Mouse (Mus musculus): ENCODE data around the gene Thnsl2. TPM values are rescaled to one million over a fixed set of nuclear protein-coding genes. Genes with fewer than 3 reads are reported as not detected.

Thnsl2 gene
- polyA plus RNA-seq (2012; rRNA removed): 6.5 and 6.6 TPM in 2 replicates

GRCm38 (mm10) chr6:71143894-71144455 is at the start of gene Thnsl2:
Thnsl2 (minus strand) TSS chr6:71144439.
- peak within 1 kb of the TSS; percentile 98 for H3K4me3 ChIP-seq (replicated peaks; ENCODE audit: insufficient read depth, low read depth, low read length)
- WGBS: under 1% methylated on average over 32 of the region's 32 CpGs
- TF ChIP-seq CTCF (IDR thresholded peaks at IDR 0.05; ENCODE audit: borderline replicate concordance, insufficient read depth, low read depth, low read length) (peak; percentile 25), POLR2A (IDR thresholded peaks at IDR 0.05; ENCODE audit: borderline replicate concordance, insufficient read depth, low read length) (peak; percentile 44; the same call in 1 of the 2 replicates)
- no peaks in the 10 kb centered on the region for H3K27me3 ChIP-seq (ENCODE audit: control insufficient read depth, insufficient read depth, low read length)
- peaks cover 5% of the 10 kb centered on the region; the same call in 1 of the 2 replicates for H3K4me1 ChIP-seq (ENCODE audit: control insufficient read depth, insufficient read depth, low read length)
- peak within 1 kb of the TSS; percentile 89 for H3K27ac ChIP-seq (ENCODE audit: insufficient read depth, low read length)
- DNase-seq: peak; percentile 82 to 87

GRCm38 (mm10) chr6:71193151-71193740 is 49.0 kb upstream of the Thnsl2 start:
- no peak for DNase-seq
- no peaks in the 10 kb centered on the region for H3K27me3 ChIP-seq (ENCODE audit: control insufficient read depth, insufficient read depth, low read length)
- no peak overlapping the region for H3K4me3 ChIP-seq (replicated peaks; ENCODE audit: insufficient read depth, low read depth, low read length)
- H3K4me1 ChIP-seq (ENCODE audit: control insufficient read depth, insufficient read depth, low read length): no peaks in the 10 kb centered on the region
- WGBS: 77% methylated on average over 6 of the region's 6 CpGs
- TF ChIP-seq CTCF (IDR thresholded peaks at IDR 0.05; ENCODE audit: borderline replicate concordance, insufficient read depth, low read depth, low read length): no peak
- TF ChIP-seq POLR2A (IDR thresholded peaks at IDR 0.05; ENCODE audit: borderline replicate concordance, insufficient read depth, low read length): no peak
- no peak overlapping the region for H3K27ac ChIP-seq (ENCODE audit: insufficient read depth, low read length)

- no peaks in the 10 kb centered on the region for H3K27me3 ChIP-seq (ENCODE audit: control insufficient read depth, insufficient read depth, low read length)
- DNase-seq: no peak
- H3K4me1 ChIP-seq (ENCODE audit: control insufficient read depth, insufficient read depth, low read length): no peaks in the 10 kb centered on the region
- H3K27ac ChIP-seq (ENCODE audit: insufficient read depth, low read length): no peak overlapping the region
- WGBS: 97% methylated on average over 2 of the region's 2 CpGs
- no peak for TF ChIP-seq CTCF (IDR thresholded peaks at IDR 0.05; ENCODE audit: borderline replicate concordance, insufficient read depth, low read depth, low read length)
- TF ChIP-seq POLR2A (IDR thresholded peaks at IDR 0.05; ENCODE audit: borderline replicate concordance, insufficient read depth, low read length): no peak
- no peak overlapping the region for H3K4me3 ChIP-seq (replicated peaks; ENCODE audit: insufficient read depth, low read depth, low read length)
Observed at GRCm38 (mm10) chr6:71190501-71190900, 46.3 kb upstream of the Thnsl2 start.

- no peaks in the 10 kb centered on the region for H3K4me1 ChIP-seq (ENCODE audit: control insufficient read depth, insufficient read depth, low read length)
- WGBS: 69% methylated on average over 1 of the region's 1 CpGs
- no peak overlapping the region for H3K4me3 ChIP-seq (replicated peaks; ENCODE audit: insufficient read depth, low read depth, low read length)
- no peak for TF ChIP-seq POLR2A (IDR thresholded peaks at IDR 0.05; ENCODE audit: borderline replicate concordance, insufficient read depth, low read length)
- TF ChIP-seq CTCF (IDR thresholded peaks at IDR 0.05; ENCODE audit: borderline replicate concordance, insufficient read depth, low read depth, low read length): no peak
- DNase-seq: no peak
- no peaks in the 10 kb centered on the region for H3K27me3 ChIP-seq (ENCODE audit: control insufficient read depth, insufficient read depth, low read length)
- H3K27ac ChIP-seq (ENCODE audit: insufficient read depth, low read length): no peak overlapping the region
Observed at GRCm38 (mm10) chr6:71189578-71189977, 45.3 kb upstream of the Thnsl2 start.

- Histone ChIP-seq H3K4me1 (ENCODE audit: control insufficient read depth, insufficient read depth, low read length) (no peaks in the 10 kb centered on the region), H3K27ac (ENCODE audit: insufficient read depth, low read length) (no peak overlapping the region), H3K27me3 (ENCODE audit: control insufficient read depth, insufficient read depth, low read length) (no peaks in the 10 kb centered on the region), H3K4me3 (replicated peaks; ENCODE audit: insufficient read depth, low read depth, low read length) (no peak overlapping the region)
- WGBS: 84% methylated on average over 7 of the region's 7 CpGs
- TF ChIP-seq POLR2A (IDR thresholded peaks at IDR 0.05; ENCODE audit: borderline replicate concordance, insufficient read depth, low read length): no peak
- TF ChIP-seq CTCF (IDR thresholded peaks at IDR 0.05; ENCODE audit: borderline replicate concordance, insufficient read depth, low read depth, low read length): no peak
- no peak for DNase-seq
Observed at GRCm38 (mm10) chr6:71184941-71185604, 40.8 kb upstream of the Thnsl2 start.

GRCm38 (mm10) chr6:71180596-71180995 is 36.4 kb upstream of the Thnsl2 start:
- H3K4me3 ChIP-seq (replicated peaks; ENCODE audit: insufficient read depth, low read depth, low read length): no peak overlapping the region
- no peak for TF ChIP-seq POLR2A (IDR thresholded peaks at IDR 0.05; ENCODE audit: borderline replicate concordance, insufficient read depth, low read length)
- TF ChIP-seq CTCF (IDR thresholded peaks at IDR 0.05; ENCODE audit: borderline replicate concordance, insufficient read depth, low read depth, low read length): no peak
- DNase-seq: no peak
- H3K27ac ChIP-seq (ENCODE audit: insufficient read depth, low read length): no peak overlapping the region
- 95% methylated on average over 1 of the region's 1 CpGs for WGBS
- H3K4me1 ChIP-seq (ENCODE audit: control insufficient read depth, insufficient read depth, low read length): no peaks in the 10 kb centered on the region
- no peaks in the 10 kb centered on the region for H3K27me3 ChIP-seq (ENCODE audit: control insufficient read depth, insufficient read depth, low read length)

- no peak for DNase-seq
- TF ChIP-seq POLR2A (IDR thresholded peaks at IDR 0.05; ENCODE audit: borderline replicate concordance, insufficient read depth, low read length): no peak
- TF ChIP-seq CTCF (IDR thresholded peaks at IDR 0.05; ENCODE audit: borderline replicate concordance, insufficient read depth, low read depth, low read length): no peak
- Histone ChIP-seq H3K4me3 (replicated peaks; ENCODE audit: insufficient read depth, low read depth, low read length) (no peak overlapping the region), H3K27me3 (ENCODE audit: control insufficient read depth, insufficient read depth, low read length) (no peaks in the 10 kb centered on the region), H3K4me1 (ENCODE audit: control insufficient read depth, insufficient read depth, low read length) (no peaks in the 10 kb centered on the region), H3K27ac (ENCODE audit: insufficient read depth, low read length) (no peak overlapping the region)
- WGBS: 85% methylated on average over 10 of the region's 10 CpGs
Observed at GRCm38 (mm10) chr6:71172812-71173580, 28.8 kb upstream of the Thnsl2 start.
